Mouse (Mus musculus) urinary bladder, adult 2 months (tissue): ENCODE results near the gene Gm15557. TPM values are rescaled to one million over a fixed set of nuclear protein-coding genes. Genes with fewer than 3 reads are reported as not detected.

Experiments
- DNase-seq: peaks from one replicate; pipeline ENCODE4 v3.0.0; 2022; ENCODE audit warnings: low spot score
- polyA plus RNA-seq: library from polyadenylated mRNA; depleted of rRNA; stranded (reverse); fragments of >200 nt; gene quantifications from 2 replicates; pipeline ENCODE4 v1.2.3, GENCODE M21; 2012; rRNA removed

Gm15557 gene
- polyA plus RNA-seq, 1 experiment: not detected

DNA sequence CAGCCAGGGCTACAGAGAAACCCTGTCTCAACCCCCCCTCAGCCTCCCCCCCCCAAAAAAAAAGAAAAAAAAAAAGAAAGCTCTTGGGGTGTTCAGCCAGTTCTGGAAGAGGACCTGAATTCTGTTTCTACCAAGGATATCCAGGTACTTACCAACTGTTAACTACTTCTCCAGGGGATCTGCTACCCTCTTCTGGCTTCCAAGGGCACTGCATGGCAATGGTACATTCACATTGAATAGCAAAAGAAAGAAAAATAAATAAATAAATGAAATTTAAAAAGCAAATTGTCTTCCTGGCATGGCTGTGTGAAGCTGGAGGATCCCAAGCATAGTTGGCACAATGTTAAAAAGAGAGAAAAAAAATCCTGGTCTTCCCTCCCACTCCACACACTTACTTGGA, 11.5 kb downstream of the Gm15557 start:
- DNase-seq: no peak

DNA sequence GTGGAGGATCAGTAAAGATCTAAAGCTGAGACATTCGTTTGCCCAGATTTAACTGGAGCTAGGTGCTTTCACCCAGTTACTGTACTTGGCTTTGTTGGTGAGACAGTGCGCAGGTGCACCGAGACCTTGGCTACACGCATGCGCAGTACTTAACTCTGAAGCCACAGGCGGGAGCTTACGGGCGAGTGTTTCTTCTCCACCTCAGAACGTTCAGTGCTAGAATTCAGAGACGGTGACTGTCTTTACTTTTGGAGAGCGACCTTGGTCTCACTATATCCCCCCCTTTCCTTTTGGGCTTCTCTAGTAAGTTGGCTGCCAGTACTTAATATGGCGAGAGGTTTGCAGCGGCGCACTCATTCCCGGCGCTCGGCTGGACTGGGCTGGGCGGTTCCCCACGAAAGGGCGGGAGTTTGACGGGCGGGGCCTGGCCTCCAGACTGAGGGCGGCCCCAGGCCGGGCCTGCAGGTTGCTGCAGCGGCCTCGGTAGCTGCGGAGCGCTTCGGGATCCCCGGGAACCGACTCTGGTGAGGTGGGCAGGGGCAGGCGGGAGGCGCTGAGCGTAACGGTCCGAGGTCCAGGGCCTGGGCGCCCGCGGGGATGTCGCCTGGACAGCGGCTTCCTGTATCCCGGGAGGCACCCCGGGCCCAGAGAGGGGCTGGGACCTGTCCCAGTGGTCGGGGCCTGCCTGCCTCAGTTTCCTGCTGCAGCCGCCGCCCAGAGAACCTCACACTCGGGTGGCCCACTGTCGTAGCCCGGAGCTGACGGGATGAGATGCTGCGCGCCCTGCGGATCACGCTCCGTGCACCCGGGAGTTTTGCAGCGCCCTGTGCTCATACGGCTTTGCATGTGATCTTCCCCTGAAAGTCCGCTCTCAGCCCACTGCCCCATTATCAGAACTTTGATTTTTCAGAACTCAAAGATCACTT, 15.9 kb downstream of the Gm15557 start, which contains the start of gene Cep250:
TSS of gene Cep250 (plus strand) at position 325 of the 926 bp plus-strand sequence.
- DNase-seq: peak; percentile 75

DNA sequence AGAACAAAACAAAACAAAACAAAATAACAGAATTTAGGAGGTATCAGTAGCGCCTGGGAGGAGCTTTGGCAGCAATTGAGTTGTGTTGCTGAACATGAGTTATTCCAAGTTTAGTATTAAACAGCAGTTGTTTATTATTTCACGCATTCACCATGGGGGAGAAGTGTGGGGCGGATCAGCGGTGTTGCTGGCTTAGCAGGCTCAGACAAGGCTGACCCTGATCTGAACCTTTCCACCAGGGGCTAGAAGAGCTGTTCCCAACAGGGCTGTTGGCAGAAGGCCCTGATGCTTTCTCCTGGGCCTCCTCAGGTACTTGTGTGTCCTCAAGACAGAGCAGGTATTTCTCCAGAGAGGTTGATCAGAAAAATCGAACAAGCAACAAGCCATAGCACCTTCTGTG, 19.5 kb downstream of the Gm15557 start:
- DNase-seq: no peak

DNA sequence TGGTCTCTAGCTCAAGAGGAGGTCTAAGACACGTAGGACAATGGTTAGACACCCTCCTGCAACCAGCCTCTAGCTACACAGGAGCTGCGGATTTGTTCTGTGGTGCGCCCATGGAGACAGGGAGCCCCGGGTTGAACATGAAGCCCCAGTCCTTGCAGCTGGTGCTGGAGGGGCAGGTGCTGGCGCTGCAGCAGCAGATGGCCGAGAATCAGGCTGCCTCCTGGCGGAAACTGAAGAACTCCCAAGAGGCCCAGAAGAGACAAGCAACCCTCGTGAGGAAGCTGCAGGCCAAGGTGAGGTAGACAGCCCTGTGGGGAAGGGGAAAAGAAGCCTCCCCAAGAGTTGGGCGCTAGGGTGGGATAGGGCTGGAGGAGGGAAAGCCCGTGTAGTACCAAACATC, 21.3 kb downstream of the Gm15557 start:
- no peak for DNase-seq

DNA sequence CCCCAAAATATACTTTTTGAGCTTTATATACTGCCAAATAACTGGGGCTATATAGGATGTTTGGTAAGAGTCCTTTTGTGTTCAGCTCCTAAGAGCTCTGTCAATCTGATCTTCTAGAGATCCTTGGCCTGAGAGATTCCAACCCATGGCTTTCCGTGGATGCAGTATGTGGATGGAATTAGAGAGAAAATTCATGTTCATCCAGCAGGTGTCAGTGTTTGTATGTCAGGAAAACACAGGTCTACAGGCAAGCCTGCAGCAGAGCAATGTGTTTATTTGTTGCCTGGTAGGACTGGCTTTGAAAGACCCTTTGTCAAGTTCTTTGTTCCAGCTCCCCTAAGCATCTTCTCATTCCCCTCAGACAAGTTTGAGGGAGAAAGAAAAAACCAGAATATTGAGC, 22.5 kb downstream of the Gm15557 start:
- no peak for DNase-seq

DNA sequence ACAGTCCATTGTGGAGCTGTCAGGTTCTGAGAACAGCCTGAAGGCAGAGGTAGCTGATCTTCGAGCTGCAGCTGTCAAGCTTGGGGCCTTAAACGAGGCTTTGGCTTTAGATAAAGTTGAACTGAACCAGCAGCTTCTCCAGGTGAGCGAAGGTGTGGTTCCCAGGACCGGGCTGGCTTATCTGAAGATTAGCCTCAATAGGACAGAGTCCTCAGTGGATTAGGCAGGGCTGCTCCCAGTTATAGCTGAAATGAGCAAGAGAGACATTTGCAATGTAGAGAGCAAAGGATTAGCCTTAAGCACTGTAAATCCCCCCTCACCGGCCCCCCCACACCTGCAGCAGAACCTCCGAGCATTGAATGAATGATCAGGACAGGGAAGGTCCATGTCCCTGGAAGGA, 32.8 kb downstream of the Gm15557 start:
- no peak for DNase-seq

DNA sequence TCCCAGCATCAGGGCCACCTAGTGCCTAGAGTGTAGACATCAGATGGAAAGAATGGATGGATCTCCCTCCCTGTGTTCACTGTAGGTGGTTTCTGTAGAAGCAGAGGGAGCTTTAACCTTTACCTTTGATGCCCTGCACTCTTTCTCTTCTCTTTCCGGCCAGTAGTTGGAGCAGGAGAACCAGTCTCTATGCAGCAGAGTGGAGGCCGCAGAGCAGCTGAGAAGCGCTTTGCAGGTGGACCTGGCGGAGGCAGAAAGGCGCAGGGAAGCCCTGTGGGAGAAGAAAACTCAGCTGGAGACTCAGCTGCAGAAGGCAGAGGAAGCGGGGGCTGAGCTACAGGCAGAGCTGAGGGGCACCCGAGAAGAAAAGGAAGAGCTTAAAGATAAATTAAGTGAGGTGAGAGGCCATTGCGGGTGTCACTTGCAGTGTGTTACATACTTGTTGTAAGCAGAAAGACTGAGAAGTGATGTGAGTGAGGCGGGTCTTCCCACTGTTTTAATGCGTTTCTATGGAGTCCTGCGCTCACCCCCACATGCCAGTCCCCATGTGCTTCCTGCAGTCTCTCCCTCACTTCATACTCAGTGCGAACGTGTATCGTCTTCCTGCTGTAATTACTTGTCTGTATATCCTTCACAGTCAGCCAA, 33.7 kb downstream of the Gm15557 start:
- no peak for DNase-seq

DNA sequence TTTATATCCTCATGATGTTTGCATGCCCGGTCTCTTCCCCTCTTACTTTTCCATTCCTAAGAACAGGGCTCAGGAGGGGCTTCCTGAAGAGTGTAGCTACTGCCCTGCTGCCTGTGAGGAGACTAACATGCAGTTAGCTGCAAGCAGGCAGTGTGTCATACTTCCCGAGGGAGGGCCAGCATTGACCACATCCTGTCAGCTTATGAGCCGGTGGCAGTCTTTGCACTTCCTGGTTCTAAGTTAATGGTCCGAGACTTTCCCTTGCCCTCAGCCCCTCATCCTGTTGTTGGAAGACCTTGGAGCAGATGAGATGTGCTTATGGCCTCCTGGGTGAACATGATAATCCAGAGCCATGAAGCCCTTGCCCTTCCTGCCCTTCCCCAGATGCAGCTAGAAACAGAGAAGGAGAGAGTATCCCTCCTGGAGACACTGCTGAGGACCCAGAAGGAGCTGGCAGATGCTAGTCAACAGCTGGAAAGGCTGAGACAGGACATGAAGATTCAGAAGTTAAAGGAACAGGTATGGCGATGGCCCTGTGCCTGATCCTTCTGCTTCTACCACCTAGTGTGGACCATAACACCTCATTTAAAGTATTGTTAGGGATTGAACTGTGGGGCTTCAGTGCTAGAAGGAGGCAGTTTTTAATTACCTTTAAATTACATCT, 38.9 kb downstream of the Gm15557 start:
- no peak for DNase-seq

DNA sequence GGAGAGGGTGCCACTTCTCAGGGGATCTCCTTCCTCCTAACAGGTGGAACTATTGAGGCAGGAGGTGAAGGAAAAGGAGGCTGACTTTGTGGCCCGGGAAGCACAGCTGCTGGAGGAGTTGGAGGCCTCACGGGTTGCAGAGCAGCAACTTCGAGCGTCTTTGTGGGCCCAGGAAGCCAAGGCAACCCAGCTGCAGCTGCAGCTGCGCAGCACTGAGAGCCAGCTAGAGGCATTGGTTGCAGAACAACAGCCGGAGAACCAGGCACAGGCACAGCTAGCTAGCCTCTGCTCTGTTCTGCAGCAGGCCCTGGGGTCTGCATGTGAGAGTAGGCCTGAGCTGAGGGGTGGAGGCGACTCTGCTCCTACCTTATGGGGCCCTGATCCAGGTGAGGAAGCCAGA, 45.2 kb downstream of the Gm15557 start:
- DNase-seq: no peak

DNA sequence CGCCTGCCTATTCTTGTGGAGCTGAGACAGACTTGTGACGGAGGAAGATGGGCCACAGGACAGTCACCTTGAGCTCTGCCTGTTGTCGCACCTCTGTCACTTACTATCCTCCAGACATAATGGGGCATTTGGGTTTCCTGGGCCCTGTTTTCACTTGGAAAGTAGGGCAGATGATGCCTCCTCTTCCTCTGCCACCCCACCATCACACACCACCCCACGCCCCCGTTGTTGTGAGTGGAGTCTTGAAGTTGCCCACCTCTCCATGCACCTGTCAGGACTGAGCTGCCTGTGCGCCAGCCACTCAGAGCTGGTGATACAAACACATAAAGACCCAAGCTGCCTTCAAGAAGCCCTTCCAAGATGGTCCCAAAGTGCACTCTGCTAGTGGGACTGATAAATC, 46.6 kb downstream of the Gm15557 start:
- DNase-seq: no peak

DNA sequence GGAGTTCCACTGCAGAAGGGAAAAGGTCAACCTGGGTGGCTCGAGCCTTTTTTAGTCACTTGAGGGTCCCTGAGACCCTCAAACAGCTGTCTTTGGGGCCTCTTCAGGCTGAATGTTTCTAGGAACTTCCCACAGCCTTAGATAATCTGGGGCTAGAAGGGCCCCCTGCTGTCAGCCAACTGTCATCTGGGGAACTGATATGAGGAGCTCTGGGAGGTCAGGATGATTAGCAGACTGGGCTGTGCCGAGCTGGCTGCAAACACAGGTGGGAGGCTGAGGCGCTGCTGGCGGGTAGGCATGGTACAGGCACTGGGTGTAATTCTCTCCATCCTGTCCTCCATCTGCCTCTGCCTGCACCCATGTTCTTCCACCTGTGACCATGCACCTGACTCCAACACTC, 48.6 kb downstream of the Gm15557 start:
- DNase-seq: no peak

DNA sequence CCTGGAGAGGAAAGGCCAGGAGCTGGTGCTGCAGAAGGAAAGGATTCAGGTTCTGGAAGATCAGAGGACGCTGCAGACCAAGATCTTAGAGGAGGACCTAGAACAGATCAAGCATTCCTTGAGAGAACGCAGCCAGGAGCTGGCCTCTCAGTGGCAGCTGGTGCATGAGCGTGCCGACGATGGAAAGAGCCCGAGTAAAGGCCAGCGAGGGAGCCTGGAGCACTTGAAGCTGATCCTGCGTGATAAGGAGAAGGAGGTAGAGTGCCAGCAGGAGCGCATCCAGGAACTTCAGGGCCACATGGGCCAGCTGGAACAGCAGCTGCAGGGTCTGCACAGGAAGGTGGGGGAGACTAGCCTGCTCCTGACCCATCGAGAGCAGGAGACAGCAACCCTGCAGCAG, 50.6 kb downstream of the Gm15557 start:
- DNase-seq: no peak

DNA sequence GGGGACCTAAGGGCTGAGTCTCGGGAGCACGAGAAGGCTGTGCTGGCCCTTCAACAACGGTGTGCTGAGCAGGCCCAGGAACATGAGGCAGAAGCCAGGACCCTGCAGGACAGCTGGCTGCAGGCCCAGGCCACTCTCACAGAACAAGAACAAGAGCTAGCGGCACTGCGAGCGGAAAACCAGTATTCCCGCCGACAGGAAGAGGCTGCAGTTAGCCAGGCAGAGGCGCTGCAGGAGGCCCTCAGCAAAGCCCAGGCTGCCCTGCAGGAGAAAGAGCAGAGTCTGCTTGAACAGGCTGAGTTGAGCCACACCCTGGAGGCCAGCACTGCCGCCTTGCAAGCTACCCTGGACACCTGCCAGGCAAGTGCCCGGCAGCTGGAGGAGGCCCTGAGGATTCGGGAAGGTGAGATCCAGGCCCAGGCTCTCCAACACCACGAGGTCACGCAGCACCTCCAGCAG, 51.4 kb downstream of the Gm15557 start:
- DNase-seq: no peak

Other genes starting within 250 kb of the Gm15557 start
- gene Trpc4ap, start 248.3 kb upstream of the Gm15557 start, polyA plus RNA-seq: 86.9 and 90.7 TPM in 2 replicates
- gene Edem2, start 211.3 kb upstream of the Gm15557 start, polyA plus RNA-seq: 56.1 and 78.7 TPM in 2 replicates
- not detected in 2 replicates for gene Gm17581, start 204.9 kb upstream of the Gm15557 start, polyA plus RNA-seq
- 19.3 and 21.2 TPM in 2 replicates for gene Procr, start 189.6 kb upstream of the Gm15557 start, polyA plus RNA-seq
- 0.04 and 0.09 TPM in 2 replicates for gene Mmp24, start 165.4 kb upstream of the Gm15557 start, polyA plus RNA-seq
- gene BC029722, start 121.3 kb upstream of the Gm15557 start, polyA plus RNA-seq: 42.8 and 48.4 TPM in 2 replicates
- 63.3 and 65.9 TPM in 2 replicates for gene Eif6, start 113.8 kb upstream of the Gm15557 start, polyA plus RNA-seq
- gene Fam83c, start 105.9 kb upstream of the Gm15557 start, polyA plus RNA-seq: 2.6 and 3.7 TPM in 2 replicates
- 47.0 and 60.2 TPM in 2 replicates for gene Uqcc1, start 10.4 kb upstream of the Gm15557 start, polyA plus RNA-seq
- gene Gdf5, start 4.6 kb downstream of the Gm15557 start, polyA plus RNA-seq: 1.5 and 1.7 TPM in 2 replicates
- 11.7 and 13.4 TPM in 2 replicates for gene Cep250, start 15.7 kb downstream of the Gm15557 start, polyA plus RNA-seq
- gene 6430550D23Rik, start 67.2 kb downstream of the Gm15557 start, polyA plus RNA-seq: 2.3 and 4.7 TPM in 2 replicates
- gene Ergic3, start 67.3 kb downstream of the Gm15557 start, polyA plus RNA-seq: 190 and 196 TPM in 2 replicates
- gene Fer1l4, start 112.2 kb downstream of the Gm15557 start, polyA plus RNA-seq: 121 and 126 TPM in 2 replicates
- 4.4 and 5.1 TPM in 2 replicates for gene Spag4, start 124.4 kb downstream of the Gm15557 start, polyA plus RNA-seq
- 46.2 and 60.5 TPM in 2 replicates for gene Cpne1, start 171.2 kb downstream of the Gm15557 start, polyA plus RNA-seq
- 4.6 and 7.5 TPM in 2 replicates for gene Rbm12, start 171.2 kb downstream of the Gm15557 start, polyA plus RNA-seq
- 4.2 and 5.1 TPM in 2 replicates for gene Gm28036, start 186.4 kb downstream of the Gm15557 start, polyA plus RNA-seq
- gene Romo1, start 203.3 kb downstream of the Gm15557 start, polyA plus RNA-seq: 210 and 265 TPM in 2 replicates
- 38.6 and 49.2 TPM in 2 replicates for gene Nfs1, start 203.5 kb downstream of the Gm15557 start, polyA plus RNA-seq
- gene Rbm39, start 239.5 kb downstream of the Gm15557 start, polyA plus RNA-seq: 131 and 161 TPM in 2 replicates